Mouse (Mus musculus): ENCODE data around the gene Nap1l1. TPM values are rescaled to one million over a fixed set of nuclear protein-coding genes. Genes with fewer than 3 reads are reported as not detected.
"Not testable (repeated sequence)": the region's sequence is repeated elsewhere in the genome, so short reads cannot be mapped to it uniquely, and the experiment has no call there.

Nap1l1 gene
- polyA plus RNA-seq, 1 experiment = 1,280 TPM

DNA sequence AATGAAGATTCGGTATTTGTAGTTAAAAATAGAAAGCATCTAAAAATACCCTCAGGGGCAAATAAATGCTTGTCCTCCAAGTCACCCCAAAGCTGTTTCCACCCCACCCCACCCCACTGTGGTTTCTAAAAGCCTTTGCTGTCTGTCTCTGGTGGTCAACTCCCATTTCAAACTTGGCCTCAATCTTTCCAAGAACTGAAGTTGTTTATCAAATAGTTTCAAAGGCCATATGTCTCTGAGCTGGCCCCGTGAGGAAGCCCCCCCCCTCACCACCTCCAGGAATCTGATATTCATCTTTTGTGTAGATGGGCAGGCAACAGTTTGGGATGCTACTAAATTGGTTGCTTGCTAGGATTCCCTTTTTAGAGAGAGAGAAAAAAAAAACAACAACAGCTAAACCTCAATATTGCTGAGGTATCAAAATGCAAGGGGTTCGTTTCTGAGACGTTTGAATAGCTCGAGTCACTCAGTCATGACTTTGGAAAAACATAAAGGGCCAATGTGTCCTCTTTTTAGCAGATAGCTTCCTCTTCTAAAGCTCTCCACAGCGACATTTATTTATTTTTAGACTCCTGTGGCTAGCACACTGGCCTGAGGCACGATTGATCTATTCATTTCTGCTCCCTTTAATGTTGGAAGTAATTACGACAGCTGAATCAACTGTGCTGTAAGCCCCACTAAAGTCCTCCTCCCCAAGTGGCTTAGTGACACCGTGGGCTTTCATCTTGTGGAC lies 26.9 kb upstream of the Nap1l1 start:
- H3K4me3 ChIP-seq (ENCODE audit: low read depth, low read length) = no peak overlapping the region
- no peaks in the 10 kb centered on the region for H3K9me3 ChIP-seq (replicated peaks; ENCODE audit: control insufficient read depth, insufficient read depth, low read length, poor library complexity, severe bottlenecking)
- no peaks in the 10 kb centered on the region for H3K27me3 ChIP-seq (ENCODE audit: control insufficient read depth, insufficient read depth, low read length, poor library complexity, severe bottlenecking)
- no peaks in the 10 kb centered on the region for H3K36me3 ChIP-seq (ENCODE audit: control insufficient read depth, insufficient read depth, low read length, poor library complexity, severe bottlenecking)
- H3K4me1 ChIP-seq (ENCODE audit: control insufficient read depth, insufficient read depth, low read length) = no peaks in the 10 kb centered on the region
- H3K27ac ChIP-seq (ENCODE audit: insufficient read depth, low read length) = no peak overlapping the region
- no peak for TF ChIP-seq EP300 (IDR thresholded peaks at IDR 0.05; ENCODE audit: insufficient read depth, low read depth, low read length)
- no peak for TF ChIP-seq CTCF (IDR thresholded peaks at IDR 0.05; ENCODE audit: low read depth, low read length)
- no peak for TF ChIP-seq POLR2A (IDR thresholded peaks at IDR 0.05; ENCODE audit: insufficient read depth, low read length)
- no peak overlapping the region for H3K9ac ChIP-seq (ENCODE audit: low read depth, poor library complexity, severe bottlenecking)

DNA sequence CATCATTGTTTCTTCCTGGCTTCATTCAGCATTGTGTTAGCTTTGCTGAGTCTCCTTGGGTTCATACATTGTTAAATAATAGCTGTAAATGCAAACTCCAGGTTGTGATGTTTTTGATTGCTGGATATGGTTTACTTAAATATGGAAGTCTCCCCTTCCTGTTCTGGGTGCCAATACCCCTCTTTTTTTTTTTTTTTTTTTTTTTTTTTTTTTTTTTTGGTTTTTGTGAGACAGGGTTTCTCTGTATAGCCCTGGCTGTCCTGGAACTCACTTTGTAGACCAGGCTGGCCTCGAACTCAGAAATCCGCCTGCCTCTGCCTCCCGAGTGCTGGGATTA lies 26.4 kb upstream of the Nap1l1 start:
- not testable (repeated sequence) for H3K36me3 ChIP-seq (ENCODE audit: control insufficient read depth, insufficient read depth, low read length, poor library complexity, severe bottlenecking); H3K9me3 ChIP-seq (replicated peaks; ENCODE audit: control insufficient read depth, insufficient read depth, low read length, poor library complexity, severe bottlenecking); H3K27ac ChIP-seq (ENCODE audit: insufficient read depth, low read length)

DNA sequence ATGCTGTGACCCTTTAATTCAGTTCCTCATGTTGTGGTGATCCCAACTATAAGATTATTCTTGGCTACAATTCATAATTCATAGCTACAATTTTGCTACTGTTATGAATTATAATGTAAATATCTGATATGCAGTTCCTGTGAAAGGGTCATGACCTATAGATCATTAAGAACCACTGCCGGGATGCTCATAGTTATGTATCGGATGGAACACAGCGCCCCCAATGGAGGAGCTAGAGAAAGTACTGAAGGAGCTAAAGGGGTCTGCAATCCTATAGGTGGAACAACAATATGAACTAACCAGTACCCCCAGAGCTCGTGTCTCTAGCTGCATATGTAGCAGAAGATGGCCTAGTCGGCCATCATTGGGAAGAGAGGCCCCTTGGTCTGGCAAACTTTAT lies 23.4 kb upstream of the Nap1l1 start:
- H3K9ac ChIP-seq (ENCODE audit: low read depth, poor library complexity, severe bottlenecking); H3K4me3 ChIP-seq (ENCODE audit: low read depth, low read length); H3K27me3 ChIP-seq (ENCODE audit: control insufficient read depth, insufficient read depth, low read length, poor library complexity, severe bottlenecking); H3K27ac ChIP-seq (ENCODE audit: insufficient read depth, low read length); H3K9me3 ChIP-seq (replicated peaks; ENCODE audit: control insufficient read depth, insufficient read depth, low read length, poor library complexity, severe bottlenecking); H3K36me3 ChIP-seq (ENCODE audit: control insufficient read depth, insufficient read depth, low read length, poor library complexity, severe bottlenecking); H3K4me1 ChIP-seq (ENCODE audit: control insufficient read depth, insufficient read depth, low read length): not testable (repeated sequence)

More for the DNA sequence above, 26.4 kb upstream of the Nap1l1 start:
- H3K4me1 ChIP-seq (ENCODE audit: control insufficient read depth, insufficient read depth, low read length); H3K4me3 ChIP-seq (ENCODE audit: low read depth, low read length); H3K27me3 ChIP-seq (ENCODE audit: control insufficient read depth, insufficient read depth, low read length, poor library complexity, severe bottlenecking); H3K9ac ChIP-seq (ENCODE audit: low read depth, poor library complexity, severe bottlenecking): not testable (repeated sequence)

DNA sequence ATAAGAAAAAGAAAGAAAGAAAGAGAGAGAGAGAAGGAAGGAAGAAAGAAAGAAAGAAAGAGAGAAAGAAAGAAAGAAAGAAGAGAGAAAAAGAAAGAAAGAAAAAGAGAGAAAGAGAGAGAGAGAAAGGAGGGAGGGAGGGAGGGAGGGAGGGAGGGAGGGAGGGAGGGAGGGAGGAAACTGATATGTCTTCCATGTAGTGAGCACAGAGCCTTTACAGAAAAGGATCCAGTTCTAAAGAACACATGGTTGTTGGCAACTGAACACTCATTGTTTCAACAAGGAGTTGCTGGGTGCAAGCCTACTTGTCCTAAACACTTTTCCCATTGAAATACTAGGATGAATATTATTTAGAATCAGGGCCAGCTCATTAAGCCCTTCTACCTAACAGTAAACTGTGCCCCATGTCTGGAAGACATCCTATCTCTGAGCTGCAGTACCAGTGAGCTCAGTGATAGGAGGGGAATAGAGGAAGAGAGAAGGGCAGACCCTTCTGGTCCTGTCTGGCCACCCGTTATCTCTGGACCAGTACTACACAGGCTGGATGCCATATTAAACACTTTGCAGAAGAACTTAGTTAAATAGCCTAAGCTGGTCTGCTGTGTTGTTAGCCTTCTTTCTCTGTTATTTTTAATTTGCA lies 21.2 kb upstream of the Nap1l1 start:
- H3K36me3 ChIP-seq (ENCODE audit: control insufficient read depth, insufficient read depth, low read length, poor library complexity, severe bottlenecking) = no peaks in the 10 kb centered on the region
- no peaks in the 10 kb centered on the region for H3K27me3 ChIP-seq (ENCODE audit: control insufficient read depth, insufficient read depth, low read length, poor library complexity, severe bottlenecking)
- no peak overlapping the region for H3K4me3 ChIP-seq (ENCODE audit: low read depth, low read length)
- TF ChIP-seq EP300 (IDR thresholded peaks at IDR 0.05; ENCODE audit: insufficient read depth, low read depth, low read length) = no peak
- no peak for TF ChIP-seq POLR2A (IDR thresholded peaks at IDR 0.05; ENCODE audit: insufficient read depth, low read length)
- no peak for TF ChIP-seq CTCF (IDR thresholded peaks at IDR 0.05; ENCODE audit: low read depth, low read length)
- no peaks in the 10 kb centered on the region for H3K9me3 ChIP-seq (replicated peaks; ENCODE audit: control insufficient read depth, insufficient read depth, low read length, poor library complexity, severe bottlenecking)
- no peak overlapping the region for H3K9ac ChIP-seq (ENCODE audit: low read depth, poor library complexity, severe bottlenecking)
- H3K27ac ChIP-seq (ENCODE audit: insufficient read depth, low read length) = no peak overlapping the region
- H3K4me1 ChIP-seq (ENCODE audit: control insufficient read depth, insufficient read depth, low read length) = no peaks in the 10 kb centered on the region

DNA sequence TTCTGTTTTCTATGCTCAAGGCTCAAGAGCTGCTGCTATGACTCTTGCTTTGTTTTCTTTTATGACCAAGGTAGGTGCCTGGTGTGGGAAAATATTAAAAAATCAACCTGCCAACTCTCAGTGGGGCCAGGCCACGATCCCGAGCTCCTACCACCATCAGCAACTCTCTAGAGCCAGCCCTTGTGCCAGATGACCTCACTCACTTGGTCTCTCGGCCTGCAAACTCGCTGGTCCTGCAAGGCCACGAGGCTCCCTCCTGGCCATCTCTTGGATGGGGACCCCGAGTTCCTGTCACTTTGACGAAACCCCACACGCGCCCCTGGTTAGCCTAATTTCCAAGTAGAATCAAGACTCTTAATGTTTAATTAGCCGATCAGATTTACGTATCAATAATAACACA lies 20.6 kb upstream of the Nap1l1 start:
- no peaks in the 10 kb centered on the region for H3K36me3 ChIP-seq (ENCODE audit: control insufficient read depth, insufficient read depth, low read length, poor library complexity, severe bottlenecking)
- TF ChIP-seq CTCF (IDR thresholded peaks at IDR 0.05; ENCODE audit: low read depth, low read length) = no peak
- TF ChIP-seq POLR2A (IDR thresholded peaks at IDR 0.05; ENCODE audit: insufficient read depth, low read length) = no peak
- TF ChIP-seq EP300 (IDR thresholded peaks at IDR 0.05; ENCODE audit: insufficient read depth, low read depth, low read length) = no peak
- H3K27ac ChIP-seq (ENCODE audit: insufficient read depth, low read length) = no peak overlapping the region
- H3K27me3 ChIP-seq (ENCODE audit: control insufficient read depth, insufficient read depth, low read length, poor library complexity, severe bottlenecking) = no peaks in the 10 kb centered on the region
- no peak overlapping the region for H3K9ac ChIP-seq (ENCODE audit: low read depth, poor library complexity, severe bottlenecking)
- no peaks in the 10 kb centered on the region for H3K9me3 ChIP-seq (replicated peaks; ENCODE audit: control insufficient read depth, insufficient read depth, low read length, poor library complexity, severe bottlenecking)
- H3K4me3 ChIP-seq (ENCODE audit: low read depth, low read length) = no peak overlapping the region
- H3K4me1 ChIP-seq (ENCODE audit: control insufficient read depth, insufficient read depth, low read length) = no peaks in the 10 kb centered on the region

DNA sequence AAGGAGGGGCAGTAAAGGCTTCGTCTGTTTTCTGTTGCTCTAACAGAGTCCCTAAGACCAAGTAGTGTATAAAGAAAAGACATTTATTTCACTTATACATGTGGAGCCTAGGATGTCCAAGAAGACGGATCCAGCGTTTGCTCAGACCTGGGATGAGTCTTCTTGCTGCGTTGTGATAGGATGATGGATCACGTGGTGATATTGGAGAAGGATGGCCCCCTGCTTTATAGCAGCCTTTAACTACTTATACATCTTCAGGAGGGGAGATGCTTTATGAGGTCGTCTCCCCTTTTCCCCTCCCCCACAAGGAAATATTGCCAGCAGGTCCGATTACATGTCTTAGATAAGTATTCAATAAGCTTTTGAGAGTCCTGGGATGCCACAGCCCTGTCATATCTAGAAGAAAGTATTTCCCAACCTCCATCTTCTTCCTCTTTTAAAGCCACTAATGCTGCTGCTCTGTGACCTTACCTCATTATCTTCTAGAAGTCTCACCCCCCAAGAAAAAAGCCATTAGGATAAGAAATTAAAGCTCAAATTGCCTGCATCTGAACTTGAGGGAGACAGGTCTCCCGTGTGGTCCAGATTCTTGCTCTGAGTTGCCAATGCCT lies 18.2 kb upstream of the Nap1l1 start:
- Histone ChIP-seq H3K9ac (ENCODE audit: low read depth, poor library complexity, severe bottlenecking) (no peak overlapping the region), H3K4me1 (ENCODE audit: control insufficient read depth, insufficient read depth, low read length) (no peaks in the 10 kb centered on the region), H3K4me3 (ENCODE audit: low read depth, low read length) (no peak overlapping the region), H3K36me3 (ENCODE audit: control insufficient read depth, insufficient read depth, low read length, poor library complexity, severe bottlenecking) (no peaks in the 10 kb centered on the region), H3K9me3 (replicated peaks; ENCODE audit: control insufficient read depth, insufficient read depth, low read length, poor library complexity, severe bottlenecking) (no peaks in the 10 kb centered on the region), H3K27me3 (ENCODE audit: control insufficient read depth, insufficient read depth, low read length, poor library complexity, severe bottlenecking) (no peaks in the 10 kb centered on the region), H3K27ac (ENCODE audit: insufficient read depth, low read length) (no peak overlapping the region)
- TF ChIP-seq POLR2A (IDR thresholded peaks at IDR 0.05; ENCODE audit: insufficient read depth, low read length) (no peak), CTCF (IDR thresholded peaks at IDR 0.05; ENCODE audit: low read depth, low read length) (no peak), EP300 (IDR thresholded peaks at IDR 0.05; ENCODE audit: insufficient read depth, low read depth, low read length) (no peak)
